Mouse (Mus musculus): ENCODE results near the gene Vars. TPM values are rescaled to one million over a fixed set of nuclear protein-coding genes. Genes with fewer than 3 reads are reported as not detected.

Gene Vars
- polyA plus RNA-seq, 1 experiment from 2014 or later = 74.0 TPM

DNA sequence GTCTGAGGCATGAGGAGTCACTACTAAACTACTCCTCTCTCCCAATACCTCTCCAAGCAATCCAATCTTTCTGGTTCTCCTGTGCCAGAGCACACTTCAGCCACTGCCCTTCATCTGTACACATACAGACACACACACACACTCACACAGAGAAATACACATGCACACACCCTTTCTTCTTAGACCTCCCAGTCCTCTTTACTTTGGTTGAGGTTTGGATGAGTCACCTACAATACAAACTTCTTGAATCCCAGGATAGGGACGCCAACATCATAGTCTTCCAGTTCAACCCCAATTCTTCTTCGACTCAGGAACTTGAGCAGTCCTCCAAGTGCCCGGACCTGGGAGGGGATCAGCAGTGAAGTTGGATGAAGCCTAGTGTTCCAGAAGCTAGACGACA is 43.0 kb downstream of the Vars start:
- TF ChIP-seq CTCF (IDR thresholded peaks at IDR 0.05; ENCODE audit: low read depth) = no peak
- Histone ChIP-seq H3K4me2 (replicated peaks; ENCODE audit: low read depth) (no peak overlapping the region), H3K4me1 (replicated peaks; ENCODE audit: control insufficient read depth, insufficient read depth, low read length) (peaks cover 11% of the 10 kb centered on the region; the same call in 1 of the 2 replicates), H3K9me3 (ENCODE audit: control insufficient read depth) (no peaks in the 10 kb centered on the region), H3K4me3 (ENCODE audit: low read depth, low read length) (no peak overlapping the region), H3K9ac (ENCODE audit: low read depth, low read length) (no peak overlapping the region), H3K27ac (ENCODE audit: low read depth, low read length) (no peak overlapping the region), H3K36me3 (ENCODE audit: control insufficient read depth, insufficient read depth) (no peaks in the 10 kb centered on the region), H3K27me3 (replicated peaks; ENCODE audit: control insufficient read depth, insufficient read depth, low read length) (no peaks in the 10 kb centered on the region)
- 77% methylated on average over 4 of the region's 4 CpGs for WGBS
- ATAC-seq = no peak

DNA sequence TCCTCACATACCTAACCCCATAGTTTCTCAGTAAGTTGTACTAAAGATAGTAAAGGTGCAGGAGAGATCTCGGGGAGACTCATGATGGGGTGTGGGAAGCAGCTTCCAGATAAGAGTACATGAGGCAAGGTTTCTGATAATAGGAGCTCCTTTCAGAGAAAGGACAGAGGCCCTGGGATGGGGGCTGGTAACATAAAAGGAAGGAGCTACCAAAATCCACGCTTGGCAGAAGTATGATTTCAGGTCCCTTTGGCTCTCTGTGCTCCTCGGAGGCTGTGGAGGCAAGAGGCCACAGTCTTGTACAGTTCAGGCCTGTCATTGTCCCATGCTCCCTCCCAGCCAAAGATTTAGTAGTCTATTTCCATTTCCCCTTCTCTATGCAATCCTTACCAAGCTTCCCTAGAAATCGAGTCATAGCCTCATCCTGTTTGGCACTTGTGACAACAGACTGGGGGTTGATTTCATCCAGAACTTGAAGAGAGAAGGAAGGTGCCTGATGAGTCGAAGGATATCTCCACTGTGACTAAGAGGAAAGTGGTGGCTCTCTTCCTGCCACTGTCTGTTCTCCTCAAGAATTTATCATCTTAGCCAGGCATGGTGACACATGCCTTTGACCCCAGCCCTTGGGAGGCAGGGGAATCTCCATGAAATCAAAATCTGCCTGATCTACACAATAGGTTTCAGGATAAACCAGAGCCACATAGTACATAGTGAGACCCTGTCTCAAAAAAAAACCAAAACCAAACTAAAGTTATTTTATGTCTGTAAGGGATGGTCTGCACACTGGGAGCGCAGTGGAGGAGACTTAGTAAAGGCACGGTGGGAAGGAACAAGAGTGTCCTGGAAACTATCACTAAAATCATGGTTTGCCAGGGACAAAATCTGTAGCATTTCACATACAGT is 44.4 kb downstream of the Vars start:
- no peaks in the 10 kb centered on the region for H3K36me3 ChIP-seq (ENCODE audit: control insufficient read depth, insufficient read depth)
- H3K4me2 ChIP-seq (replicated peaks; ENCODE audit: low read depth) = peak overlapping the region; percentile 94
- no peaks in the 10 kb centered on the region for H3K9me3 ChIP-seq (ENCODE audit: control insufficient read depth)
- H3K4me3 ChIP-seq (ENCODE audit: low read depth, low read length) = peak overlapping the region; percentile 51; the same call in 1 of the 2 replicates
- no peak for TF ChIP-seq CTCF (IDR thresholded peaks at IDR 0.05; ENCODE audit: low read depth)
- H3K27ac ChIP-seq (ENCODE audit: low read depth, low read length) = no peak overlapping the region
- no peak for ATAC-seq
- H3K9ac ChIP-seq (ENCODE audit: low read depth, low read length) = no peak overlapping the region
- peaks cover 11% of the 10 kb centered on the region for H3K4me1 ChIP-seq (replicated peaks; ENCODE audit: control insufficient read depth, insufficient read depth, low read length)
- WGBS = 64% methylated on average over 7 of the region's 7 CpGs
- H3K27me3 ChIP-seq (replicated peaks; ENCODE audit: control insufficient read depth, insufficient read depth, low read length) = no peaks in the 10 kb centered on the region

DNA sequence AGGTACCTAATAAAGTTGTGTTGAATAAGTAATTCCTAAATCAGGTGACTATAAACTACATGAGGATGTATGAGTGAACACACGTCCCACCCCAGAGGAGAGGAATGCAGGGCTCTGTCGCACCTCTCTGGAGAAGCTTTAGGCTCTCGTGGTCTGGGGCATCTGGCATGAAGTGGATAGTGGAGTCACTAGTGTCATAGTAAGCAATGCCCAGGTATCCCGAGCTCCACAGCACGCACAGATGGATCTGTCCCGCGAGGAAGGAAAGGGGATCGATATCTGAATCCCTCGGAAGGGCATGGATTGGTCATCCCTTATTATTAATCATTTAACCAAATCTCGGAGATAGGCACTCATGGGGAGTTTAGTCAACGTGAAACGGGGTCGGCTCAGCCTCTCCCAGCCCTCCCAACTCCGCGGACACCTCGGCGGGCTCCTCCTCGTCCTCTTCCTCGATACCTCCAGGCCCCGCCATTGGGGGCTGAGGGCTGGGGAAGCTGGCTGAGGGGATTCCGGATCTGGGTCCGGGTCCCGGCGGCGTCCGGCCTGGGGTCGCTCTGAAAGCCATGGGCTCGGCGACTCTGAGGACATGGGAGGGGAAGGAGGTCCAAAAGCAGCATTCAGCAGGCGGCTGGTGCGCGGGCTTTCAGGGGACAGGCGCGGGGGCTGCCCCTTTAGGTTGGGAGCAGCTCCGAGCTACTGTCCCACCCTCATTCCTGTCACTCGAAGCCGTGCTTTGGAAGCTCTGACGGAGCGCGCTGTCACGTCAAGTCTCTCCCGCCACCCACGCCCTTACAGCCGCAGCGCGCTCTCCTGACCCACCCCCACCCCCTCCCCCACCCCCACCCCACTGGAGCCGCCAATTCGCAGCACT is 45.3 kb downstream of the Vars start:
- H3K4me1 ChIP-seq (replicated peaks; ENCODE audit: control insufficient read depth, insufficient read depth, low read length) = peaks cover 11% of the 10 kb centered on the region
- H3K9me3 ChIP-seq (ENCODE audit: control insufficient read depth) = no peaks in the 10 kb centered on the region
- H3K27me3 ChIP-seq (replicated peaks; ENCODE audit: control insufficient read depth, insufficient read depth, low read length) = no peaks in the 10 kb centered on the region
- peak overlapping the region; percentile 76 for H3K27ac ChIP-seq (ENCODE audit: low read depth, low read length)
- ATAC-seq = no peak
- peak overlapping the region; percentile 51 for H3K4me3 ChIP-seq (ENCODE audit: low read depth, low read length)
- H3K36me3 ChIP-seq (ENCODE audit: control insufficient read depth, insufficient read depth) = no peaks in the 10 kb centered on the region
- H3K9ac ChIP-seq (ENCODE audit: low read depth, low read length) = peak overlapping the region; percentile 79
- WGBS = 4% methylated on average over 46 of the region's 48 CpGs
- H3K4me2 ChIP-seq (replicated peaks; ENCODE audit: low read depth) = peak overlapping the region; percentile 94
- no peak for TF ChIP-seq CTCF (IDR thresholded peaks at IDR 0.05; ENCODE audit: low read depth)

DNA sequence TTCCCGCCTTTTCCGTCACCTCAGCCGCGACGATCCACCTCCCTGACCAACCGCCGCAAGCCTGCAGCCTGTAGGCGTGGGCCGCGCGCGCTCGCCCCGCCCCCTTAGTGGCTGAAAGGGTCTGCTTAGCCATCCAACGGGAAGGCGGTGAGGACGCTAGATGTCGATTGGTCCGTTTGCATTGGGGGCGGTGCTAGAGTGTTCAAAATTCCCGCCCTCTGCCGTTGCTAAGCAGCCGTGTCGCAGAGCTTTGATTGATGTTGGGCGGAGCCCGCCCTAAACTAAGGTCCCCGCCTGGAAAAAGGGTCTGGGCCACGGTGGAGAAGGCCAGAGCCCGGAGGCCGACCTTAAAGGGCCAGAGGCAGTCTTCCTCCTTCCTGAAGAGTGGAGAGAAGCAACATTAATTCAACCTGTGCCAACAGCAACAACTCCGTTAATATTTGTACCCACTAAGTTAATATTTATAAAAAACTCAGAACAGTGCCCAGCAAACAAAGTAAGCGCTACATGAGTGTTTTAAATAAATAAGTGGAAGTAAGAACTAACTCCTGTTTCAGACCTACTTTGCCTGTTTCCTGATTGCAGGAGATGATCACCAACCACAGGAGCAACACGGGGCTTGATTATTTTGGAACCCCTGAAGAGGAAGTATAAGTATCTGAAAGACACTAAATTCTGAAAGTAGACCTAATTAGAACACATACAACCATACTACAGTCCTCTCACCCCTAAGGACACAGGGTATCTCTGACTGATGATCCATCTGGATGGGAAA is 46.1 kb downstream of the Vars start, which contains the start of gene Msh5:
Gene Msh5, minus strand, starts transcription at position 65 of the 775 bp plus-strand sequence.
- no peaks in the 10 kb centered on the region for H3K27me3 ChIP-seq (replicated peaks; ENCODE audit: control insufficient read depth, insufficient read depth, low read length)
- no peaks in the 10 kb centered on the region for H3K9me3 ChIP-seq (ENCODE audit: control insufficient read depth)
- H3K4me2 ChIP-seq (replicated peaks; ENCODE audit: low read depth) = peak within 1 kb of the TSS; percentile 94
- under 1% methylated on average over 33 of the region's 33 CpGs for WGBS
- H3K36me3 ChIP-seq (ENCODE audit: control insufficient read depth, insufficient read depth) = no peaks in the 10 kb centered on the region
- peak within 1 kb of the TSS; percentile 79 for H3K9ac ChIP-seq (ENCODE audit: low read depth, low read length)
- ATAC-seq = peak; percentile 91
- peaks cover 12% of the 10 kb centered on the region for H3K4me1 ChIP-seq (replicated peaks; ENCODE audit: control insufficient read depth, insufficient read depth, low read length)
- peak within 1 kb of the TSS; percentile 97 for H3K27ac ChIP-seq (ENCODE audit: low read depth, low read length)
- H3K4me3 ChIP-seq (ENCODE audit: low read depth, low read length) = peak within 1 kb of the TSS; percentile 51
- no peak for TF ChIP-seq CTCF (IDR thresholded peaks at IDR 0.05; ENCODE audit: low read depth)

DNA sequence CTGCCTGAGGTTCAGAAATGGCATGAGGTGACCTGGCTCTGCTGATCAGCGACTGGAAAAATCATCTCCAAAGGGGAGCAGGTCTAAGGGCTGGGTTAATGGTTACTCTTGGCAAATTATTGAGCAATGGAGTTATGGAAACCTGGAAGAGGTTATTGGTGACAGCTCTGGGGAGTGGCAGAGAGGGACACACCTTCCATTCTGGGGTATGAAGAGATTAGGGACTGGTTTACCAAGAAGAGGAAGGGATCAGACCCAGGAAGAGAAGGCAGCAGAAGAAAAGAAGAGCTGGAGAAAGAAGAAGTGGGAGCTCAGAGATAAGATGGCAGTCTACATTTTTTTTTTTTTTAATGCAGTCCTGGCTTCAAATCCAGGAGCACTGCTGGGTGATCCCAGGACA is 46.9 kb downstream of the Vars start:
- no peak for TF ChIP-seq CTCF (IDR thresholded peaks at IDR 0.05; ENCODE audit: low read depth)
- WGBS = 25% methylated on average over 1 of the region's 1 CpGs

More for the DNA sequence above, 46.9 kb downstream of the Vars start:
- peaks cover 17% of the 10 kb centered on the region for H3K4me1 ChIP-seq (replicated peaks; ENCODE audit: control insufficient read depth, insufficient read depth, low read length)
- peak overlapping the region; percentile 94 for H3K4me2 ChIP-seq (replicated peaks; ENCODE audit: low read depth)
- peaks cover 5% of the 10 kb centered on the region; the same call in 1 of the 2 replicates for H3K36me3 ChIP-seq (ENCODE audit: control insufficient read depth, insufficient read depth)
- H3K27me3 ChIP-seq (replicated peaks; ENCODE audit: control insufficient read depth, insufficient read depth, low read length) = no peaks in the 10 kb centered on the region
- peak overlapping the region; percentile 12; the same call in 1 of the 2 replicates for H3K4me3 ChIP-seq (ENCODE audit: low read depth, low read length)
- ATAC-seq = peak; percentile 55
- H3K9me3 ChIP-seq (ENCODE audit: control insufficient read depth) = no peaks in the 10 kb centered on the region
- peak overlapping the region; percentile 97 for H3K27ac ChIP-seq (ENCODE audit: low read depth, low read length)
- H3K9ac ChIP-seq (ENCODE audit: low read depth, low read length) = 0 out of 2 replicates have a peak overlapping the region, but pooled peaks have one; percentile 12

Measured in intestine, postnatal 0 days (tissue).